Mouse (Mus musculus): ENCODE data around the gene Pnmal1.

DNA sequence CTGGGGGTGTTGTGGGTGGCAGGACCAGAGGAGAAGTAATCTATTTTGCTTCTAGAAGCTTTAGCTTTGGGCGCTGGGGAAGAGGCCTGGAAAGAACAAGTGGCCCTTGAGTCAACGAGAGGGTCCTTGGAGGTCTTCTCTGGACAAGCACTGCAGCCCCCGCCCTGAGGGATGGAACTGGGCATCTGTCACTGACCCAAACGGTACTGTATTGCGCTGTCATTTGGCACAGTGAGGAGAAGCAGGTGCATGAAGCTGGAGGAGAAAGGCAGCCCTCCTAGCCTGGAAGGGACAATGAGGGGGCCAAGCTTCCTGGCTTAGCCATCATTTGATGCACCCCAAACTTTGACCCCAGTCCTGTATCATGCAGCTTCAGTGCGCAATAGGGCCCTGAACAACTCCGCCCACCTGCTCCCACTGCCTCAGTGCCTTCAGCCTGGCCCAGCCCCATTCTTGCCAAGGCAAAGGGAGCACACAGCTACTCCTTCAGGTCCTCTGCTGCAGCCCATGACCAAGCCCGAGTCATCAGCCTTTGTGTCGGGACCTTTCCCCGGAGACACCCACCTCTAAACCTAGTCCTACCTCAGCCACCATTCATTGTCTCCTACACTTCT, 37.0 kb upstream of the Pnmal1 start:
- TF ChIP-seq CTCF (IDR thresholded peaks at IDR 0.05; ENCODE audit: low read depth) (no peak), EP300 (IDR thresholded peaks at IDR 0.05; ENCODE audit: low read depth) (no peak)

Data from heart, postnatal 0 days (tissue).